Mouse (Mus musculus) liver, embryonic 16.5 days (tissue): Measurements from ENCODE around the gene Ttc9b. TPM values are rescaled to one million over a fixed set of nuclear protein-coding genes. Genes with fewer than 3 reads are reported as not detected.

Experiments used
- ATAC-seq: fragments of 200-750 bp; cut with Nextera tagmentation; 2 replicates; pipeline ENCODE4 v1.8.0; 2017; ENCODE audit warnings: low read depth, mild to moderate bottlenecking, moderate number of reproducible peaks, moderate library complexity
- H3K27ac ChIP-seq: fragments of 300-500 bp; sonication (generic); 2 replicates; pipeline ENCODE4 v1.5.1; 2014; ENCODE audit warnings: mild to moderate bottlenecking, low read length
- H3K27me3 ChIP-seq: fragments of 300-500 bp; sonication (generic); 2 replicates; pipeline ENCODE4 v1.6.1; 2014; ENCODE audit warnings: low read depth, low read length, mixed read lengths; ENCODE audit not compliant: control insufficient read depth, insufficient read depth
- H3K36me3 ChIP-seq: fragments of 300-500 bp; sonication (generic); 2 replicates; pipeline ENCODE4 v1.6.1; 2014; ENCODE audit warnings: mild to moderate bottlenecking; ENCODE audit not compliant: control insufficient read depth, insufficient read depth
- H3K4me1 ChIP-seq: fragments of 300-500 bp; sonication (generic); 2 replicates; pipeline ENCODE4 v1.6.1; 2014; ENCODE audit warnings: low read depth, low read length, mixed read lengths; ENCODE audit not compliant: control insufficient read depth
- H3K4me2 ChIP-seq: fragments of 300-500 bp; sonication (generic); 2 replicates; pipeline ENCODE4 v1.6.1; 2014; ENCODE audit warnings: low read depth, low read length, mixed read lengths
- H3K4me3 ChIP-seq: fragments of 300-500 bp; sonication (generic); 2 replicates; pipeline ENCODE4 v1.5.1; 2014; ENCODE audit warnings: low read depth, mild to moderate bottlenecking, low read length
- H3K9ac ChIP-seq: fragments of 300-500 bp; sonication (generic); 2 replicates; pipeline ENCODE4 v1.6.1; 2014; ENCODE audit warnings: low read depth, low read length
- H3K9me3 ChIP-seq: fragments of 300-500 bp; sonication (generic); replicated peaks from 2 replicates; pipeline ENCODE4 v1.6.1; 2016; ENCODE audit warnings: low read length; ENCODE audit not compliant: control insufficient read depth
- WGBS: fragments of 180-500 bp; shearing (Covaris S2); extraction: QIAGEN DNeasy Blood & Tissue Kit; methylation state at CpG from one replicate; pipeline ENCODE4 v1.1.7; 2014; ENCODE audit not compliant: insufficient replicate concordance; 5-methylcytosine and 5-hydroxymethylcytosine counted together
- polyA plus RNA-seq: library from polyadenylated mRNA; unstranded; fragments of >200 nt; fragmentation: Nextera tagmentation; extraction: Ambion mirVana; gene quantifications from 2 replicates; pipeline ENCODE4 v1.2.1, GENCODE M21; 2015

The Ttc9b gene
- not detected in 2 replicates for polyA plus RNA-seq

GRCm38 (mm10) chr7:27653681-27654437 is at the start of gene Ttc9b:
TSS of gene Ttc9b (plus strand) at chr7:27653915.
- Histone ChIP-seq H3K4me1 (peaks cover 5% of the 10 kb centered on the region), H3K9ac (no peak within 1 kb of the TSS), H3K27ac (no peak within 1 kb of the TSS), H3K36me3 (no peaks in the 10 kb centered on the region), H3K9me3 (no peaks in the 10 kb centered on the region), H3K4me3 (no peak within 1 kb of the TSS), H3K4me2 (no peak within 1 kb of the TSS), H3K27me3 (peaks cover 69% of the 10 kb centered on the region)
- WGBS: 5% methylated on average over 48 of the region's 62 CpGs
- ATAC-seq: no peak

DNA sequence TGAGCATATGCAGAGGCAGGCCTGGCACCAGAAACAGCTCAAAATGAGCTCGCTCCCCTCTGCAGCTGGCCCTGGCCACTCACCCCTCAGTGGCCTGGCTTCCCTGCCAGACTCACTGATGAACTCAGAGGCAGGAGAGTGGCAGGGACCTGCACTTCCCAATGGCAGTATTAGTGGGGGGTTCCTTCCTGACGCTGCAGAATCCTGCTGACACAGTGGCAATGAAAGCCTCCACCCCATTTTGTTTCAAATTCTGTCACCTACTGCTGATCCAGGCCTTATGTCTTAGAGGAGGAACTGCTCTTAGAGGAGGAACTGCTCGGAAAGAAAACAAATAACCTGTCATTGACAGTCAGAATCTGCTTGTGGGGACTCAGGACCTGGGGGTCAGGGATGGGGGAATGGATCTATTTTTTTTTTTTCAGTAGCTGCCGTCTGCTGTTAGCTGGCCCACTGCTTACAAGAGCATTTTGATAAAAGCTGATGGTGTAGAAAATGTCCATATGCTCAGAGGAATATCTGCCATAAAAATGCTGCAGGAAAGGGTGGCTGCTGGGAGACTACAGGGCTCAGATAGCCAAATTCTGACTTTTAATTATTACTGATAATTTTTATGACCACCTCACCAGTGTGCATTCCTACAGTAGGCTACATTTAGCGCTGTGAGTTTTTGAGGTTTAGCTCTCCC is 48.9 kb upstream of the Ttc9b start:
- no peaks in the 10 kb centered on the region for H3K27me3 ChIP-seq
- peaks cover 47% of the 10 kb centered on the region for H3K4me1 ChIP-seq
- ATAC-seq: no peak
- no peak overlapping the region for H3K9ac ChIP-seq
- 49% methylated on average over 5 of the region's 5 CpGs for WGBS
- H3K4me3 ChIP-seq: no peak overlapping the region
- peaks cover 7% of the 10 kb centered on the region for H3K36me3 ChIP-seq
- no peaks in the 10 kb centered on the region for H3K9me3 ChIP-seq
- H3K4me2 ChIP-seq: no peak overlapping the region
- no peak overlapping the region for H3K27ac ChIP-seq

- Histone ChIP-seq H3K4me3 (no peak overlapping the region), H3K4me1 (peaks cover 47% of the 10 kb centered on the region), H3K36me3 (peaks cover 10% of the 10 kb centered on the region), H3K9ac (no peak overlapping the region), H3K4me2 (no peak overlapping the region), H3K27me3 (no peaks in the 10 kb centered on the region), H3K9me3 (no peaks in the 10 kb centered on the region), H3K27ac (no peak overlapping the region)
- no peak for ATAC-seq
- WGBS: 63% methylated on average over 9 of the region's 9 CpGs
Observed at GRCm38 (mm10) chr7:27605499-27606285, 48.0 kb upstream of the Ttc9b start.

DNA sequence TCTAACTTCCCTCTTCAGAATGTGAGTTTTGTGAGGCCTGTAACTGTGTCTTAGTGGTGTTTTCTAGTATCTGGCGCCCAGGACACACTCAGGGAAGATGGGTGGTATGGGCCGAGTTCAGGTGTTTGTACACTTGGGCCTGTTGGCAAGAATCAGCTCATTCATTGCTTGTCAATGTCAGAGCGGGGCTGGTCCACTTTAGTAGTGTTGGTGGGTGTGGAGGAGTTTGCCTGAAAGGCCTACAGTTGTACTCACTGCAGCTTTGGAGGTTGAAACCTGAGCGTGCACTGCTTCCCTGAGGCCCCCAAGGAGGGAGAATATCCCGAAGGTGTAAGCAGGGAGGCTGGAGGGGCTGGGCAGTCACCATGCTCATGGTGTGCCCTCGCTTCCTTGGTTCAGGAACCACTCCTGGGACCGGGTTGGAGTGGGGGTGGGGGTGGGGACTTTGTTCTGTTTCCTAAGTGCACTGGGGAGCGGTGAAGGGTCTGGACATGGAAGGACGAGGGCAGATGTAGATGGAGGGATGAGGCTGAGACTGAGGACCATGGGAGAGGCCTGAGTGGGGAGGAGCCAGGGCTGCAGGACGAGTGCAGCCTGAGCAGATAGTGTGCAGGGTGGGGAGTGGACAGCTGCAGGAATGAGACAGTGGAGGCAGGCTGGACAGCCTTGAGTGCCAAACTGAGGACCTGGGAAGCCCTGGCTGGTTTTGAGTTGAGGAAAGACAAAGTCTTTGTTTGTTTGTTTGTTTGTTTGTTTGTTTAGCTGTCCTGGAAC is 47.0 kb upstream of the Ttc9b start:
- no peak overlapping the region; the same call in 1 of the 2 replicates for H3K9ac ChIP-seq
- WGBS: 54% methylated on average over 10 of the region's 10 CpGs

DNA sequence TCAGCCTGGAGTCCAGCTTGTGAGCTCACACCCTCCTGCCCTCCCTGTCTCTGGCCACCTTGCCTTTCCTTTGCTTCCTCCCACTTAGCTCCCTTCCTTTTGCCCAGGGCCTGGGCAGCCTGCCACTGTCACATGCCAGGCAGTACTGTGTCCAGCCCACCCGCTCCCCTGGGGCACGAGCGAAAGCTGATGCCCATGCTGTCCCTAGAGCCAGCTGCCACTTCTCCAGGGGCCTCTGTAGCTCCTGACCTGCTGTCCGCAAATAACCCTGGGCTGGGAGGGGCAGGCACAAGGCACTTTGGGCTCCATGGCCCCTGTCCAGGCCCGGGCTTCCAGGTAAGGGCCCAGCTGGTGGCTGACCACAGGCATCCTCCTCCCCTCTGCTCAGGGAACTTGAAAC is 46.1 kb upstream of the Ttc9b start:
- H3K9ac ChIP-seq: no peak overlapping the region
- H3K9me3 ChIP-seq: no peaks in the 10 kb centered on the region

More for the DNA sequence above, 47.0 kb upstream of the Ttc9b start:
- Histone ChIP-seq H3K27me3 (no peaks in the 10 kb centered on the region), H3K4me2 (no peak overlapping the region), H3K36me3 (peaks cover 10% of the 10 kb centered on the region), H3K4me3 (no peak overlapping the region), H3K27ac (no peak overlapping the region), H3K4me1 (peaks cover 47% of the 10 kb centered on the region), H3K9me3 (no peaks in the 10 kb centered on the region)
- ATAC-seq: no peak

GRCm38 (mm10) chr7:27608130-27608529 is 45.6 kb upstream of the Ttc9b start:
- no peak overlapping the region for H3K9ac ChIP-seq
- no peaks in the 10 kb centered on the region for H3K9me3 ChIP-seq
- H3K4me2 ChIP-seq: no peak overlapping the region
- no peak for ATAC-seq
- no peak overlapping the region for H3K4me3 ChIP-seq
- H3K27me3 ChIP-seq: no peaks in the 10 kb centered on the region
- 65% methylated on average over 3 of the region's 3 CpGs for WGBS
- peaks cover 41% of the 10 kb centered on the region for H3K4me1 ChIP-seq
- H3K27ac ChIP-seq: no peak overlapping the region
- peaks cover 10% of the 10 kb centered on the region for H3K36me3 ChIP-seq

More for the DNA sequence above, 46.1 kb upstream of the Ttc9b start:
- peaks cover 10% of the 10 kb centered on the region for H3K36me3 ChIP-seq
- H3K27ac ChIP-seq: no peak overlapping the region
- ATAC-seq: no peak
- no peak overlapping the region for H3K4me2 ChIP-seq
- no peak overlapping the region for H3K4me3 ChIP-seq
- 77% methylated on average over 5 of the region's 5 CpGs for WGBS
- H3K27me3 ChIP-seq: no peaks in the 10 kb centered on the region
- peaks cover 44% of the 10 kb centered on the region for H3K4me1 ChIP-seq

DNA sequence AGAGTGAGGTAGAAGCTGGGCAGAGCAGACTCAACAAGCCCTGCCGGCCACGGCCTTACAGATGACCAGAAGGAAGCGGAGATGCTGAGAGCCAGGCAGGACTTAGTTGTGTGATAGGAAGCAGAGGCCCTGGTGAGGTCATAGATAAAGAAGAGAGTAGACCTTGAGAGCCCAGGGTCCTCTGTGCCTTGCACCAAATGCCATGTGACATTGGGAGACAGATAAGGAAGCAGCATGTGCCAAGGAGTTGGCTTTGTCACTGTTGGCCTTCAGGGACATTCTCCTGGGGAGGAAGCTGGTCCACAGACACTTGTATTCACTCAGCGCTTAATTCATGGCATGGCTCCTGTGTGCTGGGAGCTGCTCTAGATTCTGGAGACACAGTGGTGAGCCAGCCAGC is 44.4 kb upstream of the Ttc9b start:
- H3K27me3 ChIP-seq: no peaks in the 10 kb centered on the region
- H3K9ac ChIP-seq: no peak overlapping the region
- peaks cover 39% of the 10 kb centered on the region for H3K4me1 ChIP-seq
- 60% methylated on average over 4 of the region's 4 CpGs for WGBS
- H3K27ac ChIP-seq: no peak overlapping the region
- H3K9me3 ChIP-seq: no peaks in the 10 kb centered on the region
- H3K36me3 ChIP-seq: peaks cover 10% of the 10 kb centered on the region
- no peak overlapping the region for H3K4me2 ChIP-seq
- ATAC-seq: no peak
- H3K4me3 ChIP-seq: no peak overlapping the region

DNA sequence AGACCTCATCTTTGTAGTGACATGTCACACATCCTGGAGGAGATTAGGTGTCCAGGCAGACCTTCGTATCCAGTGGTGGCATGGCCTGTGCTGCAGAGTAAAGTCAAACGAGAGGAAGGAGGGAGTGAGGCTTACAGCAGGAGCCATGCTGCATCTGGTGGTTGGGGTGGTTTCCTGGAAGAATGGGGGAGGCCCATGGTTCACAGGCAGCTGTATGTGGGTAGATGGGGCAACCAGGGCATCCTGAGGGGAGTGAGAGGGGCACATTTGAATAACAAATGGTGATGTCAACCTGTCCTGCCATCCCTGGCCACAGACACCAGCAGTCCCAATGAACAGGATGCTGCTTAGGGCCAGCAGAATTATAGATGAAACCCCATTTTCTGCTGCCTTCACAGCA is 44.0 kb upstream of the Ttc9b start:
- Histone ChIP-seq H3K4me2 (no peak overlapping the region), H3K4me1 (peaks cover 35% of the 10 kb centered on the region), H3K4me3 (no peak overlapping the region), H3K27me3 (no peaks in the 10 kb centered on the region), H3K36me3 (peaks cover 10% of the 10 kb centered on the region), H3K9me3 (no peaks in the 10 kb centered on the region), H3K9ac (no peak overlapping the region), H3K27ac (no peak overlapping the region)
- 52% methylated on average over 2 of the region's 2 CpGs for WGBS
- no peak for ATAC-seq
